Comparison of ENCODE assay signal across 11 mouse cellular contexts in genomic region chr7:74376397-74377044, GRCm38 (mm10).
DNase-seq lines count a peak whose midpoint lies in the region; ATAC-seq and TF ChIP-seq lines count a peak whose summit lies in the region.
"Had no signal": no experiment of that assay in that cellular context is flagged by ENCODE, and none has a peak within 500 bp of the region (broad histone marks: within the 10 kb centered on the region; RNA-seq: fewer than 3 reads in every experiment).

No protein-coding gene starts in this region.

- no peak overlapping the region for H3K4me3 ChIP-seq in midbrain, postnatal 0 days (ENCODE audit: low read depth, low read length)
- H3K4me3 ChIP-seq: erythroblast, embryonic 14.5 days; heart, embryonic 13.5 days; lung, embryonic 15.5 days had no signal

- H3K9me3 ChIP-seq in midbrain, postnatal 0 days (ENCODE audit: low read length): no peaks in the 10 kb centered on the region
- H3K9me3 ChIP-seq: heart, embryonic 13.5 days; lung, embryonic 15.5 days had no signal

- no peak for ATAC-seq in midbrain, postnatal 0 days (ENCODE audit: low FRiP score)

- WGBS in midbrain, postnatal 0 days: 65% methylated on average over 12 of the region's 12 CpGs

- H3K36me3 ChIP-seq in midbrain, postnatal 0 days (ENCODE audit: insufficient read depth, low read length): no peaks in the 10 kb centered on the region
- H3K36me3 ChIP-seq: heart, embryonic 13.5 days; lung, embryonic 15.5 days had no signal

- TF ChIP-seq CTCF in midbrain, postnatal 0 days (IDR thresholded peaks at IDR 0.05): no peak

- H3K4me2 ChIP-seq in midbrain, postnatal 0 days (ENCODE audit: low read depth, low read length, poor library complexity, severe bottlenecking): no peak overlapping the region
- H3K4me2 ChIP-seq: heart, embryonic 13.5 days; lung, embryonic 15.5 days had no signal

- peaks cover 3% of the 10 kb centered on the region; the same call in 1 of the 2 replicates for H3K4me1 ChIP-seq in midbrain, postnatal 0 days (ENCODE audit: insufficient read depth, low read length)
- H3K4me1 ChIP-seq: lung, embryonic 15.5 days had no signal

- intact Hi-C loops in left cerebral cortex, postnatal 25 days (cut with DNase I): loop anchor here (1.0 to 5.0 kb wide), 2 partner anchors 178 to 341 kb away; partner anchors contain the start of gene Slco3a1

- H3K27ac ChIP-seq in midbrain, postnatal 0 days (ENCODE audit: low read depth, low read length): no peak overlapping the region
- H3K27ac ChIP-seq: heart, embryonic 13.5 days; lung, embryonic 15.5 days had no signal

- peak; percentile 64 for DNase-seq in kidney, adult 11 months
- no peak for DNase-seq in kidney, adult 18-20 months
- peak; percentile 83 for DNase-seq in NIH3T3 (ENCODE audit: low read depth)
- peak; percentile 89 for DNase-seq in brain, adult 2 months (ENCODE audit: low read depth, low spot score)
- DNase-seq in left cerebral cortex, postnatal 25 days (ENCODE audit: low spot score in 2 of 2): peak; percentile 65 to 89
- DNase-seq in testis, postnatal 10 days (ENCODE audit: low spot score): no peak
- no peak for DNase-seq in midbrain, postnatal 0 days (ENCODE audit: low spot score)
- no peak for DNase-seq in lung, postnatal 25 days (ENCODE audit: low spot score)

- H3K9ac ChIP-seq in midbrain, postnatal 0 days (replicated peaks; ENCODE audit: low read length, poor library complexity, severe bottlenecking): no peak overlapping the region
- H3K9ac ChIP-seq: heart, embryonic 13.5 days; lung, embryonic 15.5 days had no signal

- H3K27me3 ChIP-seq in midbrain, postnatal 0 days (ENCODE audit: insufficient read depth, low read length): no peaks in the 10 kb centered on the region
- H3K27me3 ChIP-seq: heart, embryonic 13.5 days; lung, embryonic 15.5 days had no signal

Comparison
In these comparisons a context has a peak if more than half of its experiments do, and no peak if none do; other contexts are left out.
1. DNase-seq: peak in kidney, adult 11 months (single experiment), NIH3T3 (single experiment), brain, adult 2 months (single experiment) and left cerebral cortex, postnatal 25 days (2 of 2); none in kidney, adult 18-20 months (single experiment), testis, postnatal 10 days (single experiment), midbrain, postnatal 0 days (single experiment) and lung, postnatal 25 days (single experiment).